Mouse (Mus musculus) kidney, embryonic 15.5 days (tissue): Measurements from ENCODE around the gene Zfp13. TPM values are rescaled to one million over a fixed set of nuclear protein-coding genes. Genes with fewer than 3 reads are reported as not detected.
A peak's percentile ranks its signal among the peaks of the same experiment; 100 is the strongest.
"Not testable (repeated sequence)": the region's sequence is repeated elsewhere in the genome, so short reads cannot be mapped to it uniquely, and the experiment has no call there.

ENCODE experiments used
- ATAC-seq: fragments of 200-750 bp; cut with Nextera tagmentation; replicated peaks from 2 replicates; pipeline ENCODE4 v1.8.0; 2017; ENCODE audit warnings: moderate TSS enrichment; ENCODE audit not compliant: low FRiP score
- H3K27ac ChIP-seq: fragments of 300-500 bp; sonication (generic); 2 replicates; pipeline ENCODE4 v1.5.1; 2015; ENCODE audit warnings: mild to moderate bottlenecking, inconsistent platforms
- H3K27me3 ChIP-seq: fragments of 300-500 bp; sonication (generic); 2 replicates; pipeline ENCODE4 v1.6.1; 2015; ENCODE audit warnings: inconsistent platforms
- H3K36me3 ChIP-seq: fragments of 300-500 bp; sonication (generic); 2 replicates; pipeline ENCODE4 v1.6.1; 2015; ENCODE audit warnings: inconsistent platforms
- H3K4me1 ChIP-seq: fragments of 300-500 bp; sonication (generic); 2 replicates; pipeline ENCODE4 v1.6.1; 2015; ENCODE audit warnings: inconsistent platforms
- H3K4me2 ChIP-seq: fragments of 300-500 bp; sonication (generic); 2 replicates; pipeline ENCODE4 v1.6.1; 2015; ENCODE audit warnings: moderate library complexity, mild to moderate bottlenecking, inconsistent platforms
- H3K4me3 ChIP-seq: fragments of 300-500 bp; sonication (generic); replicated peaks from 2 replicates; pipeline ENCODE4 v1.5.1; 2015; ENCODE audit warnings: mild to moderate bottlenecking, inconsistent platforms
- H3K9ac ChIP-seq: fragments of 300-500 bp; sonication (generic); 2 replicates; pipeline ENCODE4 v1.6.1; 2015; ENCODE audit warnings: mild to moderate bottlenecking, inconsistent platforms
- H3K9me3 ChIP-seq: fragments of 300-500 bp; sonication (generic); replicated peaks from 2 replicates; pipeline ENCODE4 v1.6.1; 2016; ENCODE audit warnings: inconsistent platforms
- WGBS: fragments of 180-500 bp; shearing (Covaris S2); methylation state at CpG from one replicate; pipeline ENCODE4 v1.1.7; 2015; ENCODE audit warnings: mixed read lengths; 5-methylcytosine and 5-hydroxymethylcytosine counted together
- polyA plus RNA-seq: library from polyadenylated mRNA; unstranded; fragments of >200 nt; fragmentation: Nextera tagmentation; extraction: Ambion mirVana; gene quantifications from 2 replicates; pipeline ENCODE4 v1.2.1, GENCODE M21; 2015

The Zfp13 gene
- polyA plus RNA-seq, 1 experiment from 2014 or later = 16.3 TPM

- Histone ChIP-seq H3K9me3 (no peaks in the 10 kb centered on the region), H3K4me3 (no peak overlapping the region), H3K9ac (no peak overlapping the region), H3K36me3 (no peaks in the 10 kb centered on the region), H3K4me1 (peaks cover 22% of the 10 kb centered on the region), H3K27me3 (no peaks in the 10 kb centered on the region), H3K27ac (no peak overlapping the region), H3K4me2 (no peak overlapping the region)
- ATAC-seq = no peak
- WGBS = 85% methylated on average over 7 of the region's 7 CpGs
Measured at GRCm38 (mm10) chr17:23604394-23604793, 5.1 kb upstream of the Zfp13 start.

DNA sequence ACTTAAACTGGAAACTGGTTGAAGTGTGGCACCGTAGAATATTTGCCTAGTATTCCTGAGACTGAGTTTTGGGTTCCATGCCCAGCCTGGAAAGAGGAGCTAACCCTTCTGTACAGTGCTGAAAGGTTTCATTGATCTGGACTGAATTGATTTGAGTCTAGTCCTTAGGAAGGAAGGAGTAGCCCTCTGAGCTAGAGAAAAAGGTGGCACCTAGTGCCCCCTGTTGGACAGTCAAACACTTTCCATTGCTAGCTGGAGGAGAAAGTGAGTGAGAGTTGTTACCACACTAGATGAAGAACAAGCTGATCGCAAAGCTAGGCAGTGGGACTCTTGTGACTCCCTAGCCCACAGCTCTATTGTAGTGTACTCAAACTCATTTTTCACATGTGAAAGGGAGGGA lies 4.3 kb upstream of the Zfp13 start:
- WGBS = 58% methylated on average over 2 of the region's 2 CpGs
- no peak overlapping the region for H3K4me2 ChIP-seq
- H3K36me3 ChIP-seq = no peaks in the 10 kb centered on the region
- peaks cover 26% of the 10 kb centered on the region for H3K4me1 ChIP-seq
- no peak overlapping the region for H3K27ac ChIP-seq
- no peak overlapping the region for H3K4me3 ChIP-seq
- H3K27me3 ChIP-seq = no peaks in the 10 kb centered on the region
- no peak for ATAC-seq
- H3K9ac ChIP-seq = no peak overlapping the region
- H3K9me3 ChIP-seq = no peaks in the 10 kb centered on the region

DNA sequence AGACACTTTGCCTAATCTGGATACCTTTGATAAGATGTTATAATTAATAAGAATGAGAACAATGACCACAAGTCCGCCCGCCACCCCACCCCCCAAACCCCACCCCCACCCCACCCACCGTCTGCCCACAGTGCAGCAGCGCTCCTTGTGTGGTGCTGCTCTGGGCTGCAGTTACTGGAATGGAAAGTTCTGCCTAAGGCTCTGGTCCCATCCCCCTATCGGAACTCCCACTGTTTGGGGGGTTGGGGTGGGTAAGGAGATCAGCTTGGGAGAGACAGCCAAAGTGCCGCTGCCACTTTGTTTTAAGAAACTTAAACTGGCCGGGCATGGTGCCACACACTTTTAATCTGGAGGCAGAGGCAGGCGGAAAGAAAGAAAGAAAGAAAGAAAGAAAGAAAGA lies 3.8 kb upstream of the Zfp13 start:
- no peak for ATAC-seq

DNA sequence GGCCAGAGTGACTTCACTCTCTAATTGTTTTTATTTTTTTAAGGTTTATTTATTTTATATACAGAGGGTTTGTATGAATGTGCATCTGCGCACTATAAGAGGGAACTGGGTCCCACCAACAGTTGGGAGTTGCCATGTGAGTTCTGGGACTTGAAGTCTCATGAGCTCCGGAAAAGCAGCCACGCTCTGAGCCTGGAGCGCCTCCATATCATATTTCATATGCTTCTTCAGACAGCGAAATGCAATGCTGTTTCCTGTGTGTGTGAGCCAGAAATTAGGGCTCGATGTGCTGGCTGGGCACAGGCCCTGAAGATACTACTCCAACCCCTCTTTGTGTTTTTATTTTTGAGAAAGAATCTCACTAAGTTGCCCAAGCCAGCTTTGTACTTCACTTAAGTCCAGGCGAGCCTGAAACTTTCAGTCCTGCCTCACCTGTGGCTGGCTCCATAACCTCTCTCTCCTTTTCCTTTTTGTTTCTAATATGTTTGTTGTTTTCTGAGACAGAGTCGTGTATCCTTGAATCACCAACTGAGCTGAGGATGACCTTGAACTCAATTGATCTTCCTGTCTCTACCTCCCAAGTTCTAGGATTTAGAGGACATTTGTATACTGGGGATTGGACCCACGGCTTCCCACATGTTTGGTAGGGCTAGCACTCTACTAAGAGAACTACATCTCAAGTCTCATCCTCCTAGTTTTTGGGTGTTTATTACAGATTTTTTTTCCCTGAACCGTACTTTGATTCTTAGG lies 2.7 kb upstream of the Zfp13 start:
- Histone ChIP-seq H3K27me3 (no peaks in the 10 kb centered on the region), H3K4me2 (no peak overlapping the region), H3K9me3 (no peaks in the 10 kb centered on the region), H3K27ac (no peak overlapping the region), H3K4me1 (peaks cover 28% of the 10 kb centered on the region), H3K36me3 (no peaks in the 10 kb centered on the region), H3K9ac (no peak overlapping the region), H3K4me3 (no peak overlapping the region)
- ATAC-seq = no peak
- WGBS = 38% methylated on average over 10 of the region's 10 CpGs

More for the DNA sequence above, 3.8 kb upstream of the Zfp13 start:
- Histone ChIP-seq H3K27ac (no peak overlapping the region), H3K36me3 (no peaks in the 10 kb centered on the region), H3K9me3 (no peaks in the 10 kb centered on the region), H3K27me3 (no peaks in the 10 kb centered on the region), H3K4me3 (no peak overlapping the region), H3K9ac (no peak overlapping the region), H3K4me2 (no peak overlapping the region), H3K4me1 (peaks cover 28% of the 10 kb centered on the region)
- 34% methylated on average over 8 of the region's 8 CpGs for WGBS

DNA sequence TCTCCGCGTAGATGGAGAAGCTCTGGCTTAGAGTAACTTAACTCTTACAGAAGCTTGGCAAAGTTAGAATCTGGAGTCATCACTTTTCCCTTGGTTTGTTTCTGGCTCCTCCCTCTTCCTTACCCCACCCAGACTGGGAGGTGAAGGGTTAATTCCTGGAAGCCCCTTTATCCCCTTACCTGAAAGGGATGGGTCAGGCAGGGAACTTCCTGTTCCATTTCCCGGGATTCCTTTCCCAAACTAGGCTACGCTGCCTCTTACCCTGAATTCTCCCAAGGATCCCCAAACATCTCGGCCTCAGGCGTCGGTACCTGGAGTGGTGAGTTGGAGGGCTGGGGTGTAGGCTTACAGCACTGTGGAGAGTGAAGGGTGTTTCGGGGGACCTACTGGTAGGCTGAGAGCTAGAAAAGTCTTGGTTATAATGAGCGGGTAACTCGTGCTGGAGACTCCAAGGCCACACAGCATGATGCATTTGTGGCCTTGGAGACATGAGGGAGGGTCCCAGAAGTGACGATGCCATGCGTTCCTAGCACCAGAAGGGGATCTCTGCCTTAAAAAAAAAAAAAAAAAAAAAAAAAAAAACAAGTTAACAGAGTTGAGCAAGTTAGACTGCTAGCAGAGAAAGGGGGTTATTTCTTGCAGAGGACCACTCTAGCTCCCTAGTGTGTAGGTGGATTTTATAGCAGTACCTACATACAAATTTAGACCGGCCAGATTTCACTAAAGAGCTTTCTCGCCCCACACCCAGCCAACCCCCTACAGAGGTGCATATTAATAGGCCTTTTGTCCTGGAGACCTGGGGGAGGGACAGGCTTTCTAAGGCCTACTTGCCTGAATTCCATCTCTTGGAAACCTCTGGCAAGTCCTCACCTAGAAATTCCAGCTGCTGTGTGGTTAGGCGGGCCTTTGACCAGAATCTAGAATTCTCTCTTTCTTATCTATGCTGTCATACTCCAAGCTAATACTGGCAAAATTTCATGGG lies 1.6 kb upstream of the Zfp13 start, which contains the start of gene Zscan10:
Zscan10 (plus strand) TSS at position 216 of the 982 bp plus-strand sequence.
- Histone ChIP-seq H3K4me1 (peaks cover 28% of the 10 kb centered on the region), H3K4me2 (peak within 1 kb of the TSS; percentile 79), H3K27me3 (no peaks in the 10 kb centered on the region), H3K36me3 (no peaks in the 10 kb centered on the region), H3K4me3 (peak within 1 kb of the TSS; percentile 50), H3K9me3 (no peaks in the 10 kb centered on the region), H3K9ac (no peak within 1 kb of the TSS), H3K27ac (peak within 1 kb of the TSS; percentile 94)
- no peak for ATAC-seq
- 53% methylated on average over 15 of the region's 15 CpGs for whole genome bisulfite sequencing

DNA sequence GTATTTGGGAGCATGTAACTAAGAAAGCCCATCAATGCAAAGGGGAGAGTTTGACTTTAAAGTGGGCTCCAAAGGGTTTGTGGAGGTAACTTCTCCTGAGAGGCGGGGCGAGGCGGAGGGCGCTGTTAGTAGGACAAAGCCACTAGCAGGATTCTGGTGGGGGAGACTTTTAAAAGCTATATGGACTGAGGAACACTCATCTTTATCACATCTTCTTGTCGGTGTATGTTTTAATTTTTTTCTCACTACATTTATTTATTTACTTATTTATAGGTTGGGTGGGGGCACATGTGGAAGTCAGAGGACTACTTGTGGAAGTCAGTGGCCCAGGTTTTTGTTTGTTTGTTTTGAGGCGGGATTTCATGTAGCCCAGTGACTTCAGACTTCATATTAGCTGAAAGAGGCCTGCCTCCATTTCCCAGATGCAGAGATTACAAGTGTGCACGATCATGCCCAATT lies 347 bp upstream of the Zfp13 start:
- Histone ChIP-seq H3K27ac (peak overlapping the region; percentile 94), H3K9ac (peak overlapping the region; percentile 48), H3K4me2 (peak overlapping the region; percentile 79), H3K36me3 (no peaks in the 10 kb centered on the region), H3K4me3 (peak overlapping the region; percentile 50), H3K27me3 (no peaks in the 10 kb centered on the region), H3K9me3 (no peaks in the 10 kb centered on the region), H3K4me1 (peaks cover 28% of the 10 kb centered on the region)
- ATAC-seq = no peak
- 42% methylated on average over 7 of the region's 7 CpGs for WGBS

GRCm38 (mm10) chr17:23595139-23595538 lies 4.1 kb downstream of the Zfp13 start:
- not testable (repeated sequence) for H3K9ac ChIP-seq, ATAC-seq, H3K4me2 ChIP-seq, H3K4me3 ChIP-seq, H3K9me3 ChIP-seq, H3K27me3 ChIP-seq, H3K27ac ChIP-seq, H3K36me3 ChIP-seq
- WGBS = 91% methylated on average over 4 of the region's 4 CpGs
- H3K4me1 ChIP-seq = peaks cover 21% of the 10 kb centered on the region

DNA sequence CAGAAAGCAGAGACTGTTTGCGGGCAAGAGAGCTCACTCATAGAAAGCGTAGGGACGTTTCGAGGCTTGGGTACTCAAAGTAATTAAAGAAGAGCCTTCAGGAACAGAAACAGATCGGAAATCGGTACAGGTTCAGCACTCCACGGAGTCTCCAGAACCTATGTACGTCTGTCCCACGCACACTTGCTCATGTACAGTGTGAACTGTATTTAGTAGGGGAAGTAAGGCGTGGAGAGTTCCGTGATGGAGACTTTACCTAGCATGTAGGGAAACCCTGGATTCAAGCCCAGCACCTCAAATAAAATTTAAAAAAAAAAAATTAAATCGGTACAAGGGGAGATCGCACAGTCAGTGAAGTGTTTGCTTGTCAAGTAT lies 6.4 kb downstream of the Zfp13 start:
- Histone ChIP-seq H3K27ac (peak overlapping the region; percentile 87), H3K4me3 (peak overlapping the region; percentile 52), H3K27me3 (no peaks in the 10 kb centered on the region), H3K9me3 (no peaks in the 10 kb centered on the region), H3K4me1 (peaks cover 8% of the 10 kb centered on the region), H3K9ac (peak overlapping the region; percentile 45), H3K36me3 (no peaks in the 10 kb centered on the region), H3K4me2 (peak overlapping the region; percentile 69)
- peak; percentile 69 for ATAC-seq
- 10% methylated on average over 13 of the region's 13 CpGs for WGBS

GRCm38 (mm10) chr17:23592208-23592925 lies 6.9 kb downstream of the Zfp13 start:
- peaks cover 8% of the 10 kb centered on the region for H3K4me1 ChIP-seq
- H3K4me2 ChIP-seq = peak overlapping the region; percentile 69
- no peaks in the 10 kb centered on the region for H3K9me3 ChIP-seq
- peak overlapping the region; percentile 52 for H3K4me3 ChIP-seq
- peak; percentile 99 for ATAC-seq
- H3K9ac ChIP-seq = peak overlapping the region; percentile 45
- H3K27me3 ChIP-seq = no peaks in the 10 kb centered on the region
- no peaks in the 10 kb centered on the region for H3K36me3 ChIP-seq
- WGBS = 7% methylated on average over 34 of the region's 34 CpGs
- H3K27ac ChIP-seq = peak overlapping the region; percentile 87

- H3K36me3 ChIP-seq = peaks cover 16% of the 10 kb centered on the region
- H3K9me3 ChIP-seq = no peaks in the 10 kb centered on the region
- H3K4me1 ChIP-seq = peaks cover 29% of the 10 kb centered on the region
- H3K27ac ChIP-seq = no peak overlapping the region
- no peaks in the 10 kb centered on the region for H3K27me3 ChIP-seq
- H3K4me2 ChIP-seq = no peak overlapping the region
- ATAC-seq = no peak
- no peak overlapping the region for H3K4me3 ChIP-seq
- no peak overlapping the region for H3K9ac ChIP-seq
- 70% methylated on average over 2 of the region's 2 CpGs for WGBS
Measured at GRCm38 (mm10) chr17:23587253-23587652, 12.0 kb downstream of the Zfp13 start.

DNA sequence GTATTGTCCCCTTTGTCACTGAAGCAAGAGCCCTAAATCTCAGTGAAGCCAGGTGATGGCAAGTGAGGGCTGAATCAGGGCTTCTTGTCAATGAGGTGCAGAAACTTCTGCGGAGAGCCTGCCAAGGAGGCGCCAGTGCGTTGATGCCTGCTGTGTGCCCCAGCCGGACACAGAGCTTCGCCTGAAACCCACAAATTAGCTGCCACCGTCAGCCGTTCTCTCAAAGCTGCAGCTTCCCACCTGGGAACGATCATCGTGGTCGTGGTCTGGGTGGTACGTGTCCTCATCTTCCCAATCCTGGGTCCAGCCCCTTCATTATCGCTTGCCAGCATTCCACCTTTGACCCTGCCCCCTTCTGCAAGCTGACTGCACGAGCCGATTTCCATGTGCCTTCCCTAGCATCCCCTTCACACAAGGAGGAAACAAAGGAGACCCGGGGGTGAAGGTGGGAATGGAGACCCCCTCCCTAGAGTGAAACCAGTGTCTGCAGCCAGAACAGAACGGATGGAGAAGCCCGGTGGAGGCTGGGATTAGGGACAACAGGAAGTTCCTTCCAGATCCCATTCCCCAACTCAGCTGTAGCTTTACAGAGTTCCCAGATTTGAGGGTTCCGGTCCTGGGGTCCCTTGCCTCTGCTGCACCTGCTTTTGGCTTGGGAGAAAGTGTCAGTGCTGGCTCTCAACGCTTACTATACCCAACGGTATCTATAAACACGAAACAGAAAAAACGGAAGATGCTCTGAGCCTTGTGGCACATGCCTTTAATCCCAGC lies 13.4 kb downstream of the Zfp13 start:
- peak; percentile 91 for ATAC-seq
- peak overlapping the region; percentile 75 for H3K9ac ChIP-seq
- H3K9me3 ChIP-seq = no peaks in the 10 kb centered on the region
- H3K4me3 ChIP-seq = peak overlapping the region; percentile 77
- peak overlapping the region; percentile 88 for H3K4me2 ChIP-seq
- H3K27me3 ChIP-seq = no peaks in the 10 kb centered on the region
- H3K4me1 ChIP-seq = peaks cover 27% of the 10 kb centered on the region
- 1% methylated on average over 22 of the region's 22 CpGs for WGBS
- H3K27ac ChIP-seq = peak overlapping the region; percentile 41
- H3K36me3 ChIP-seq = peaks cover 24% of the 10 kb centered on the region
